9 mouse cellular contexts compared by ENCODE assay signal in the genomic region with DNA sequence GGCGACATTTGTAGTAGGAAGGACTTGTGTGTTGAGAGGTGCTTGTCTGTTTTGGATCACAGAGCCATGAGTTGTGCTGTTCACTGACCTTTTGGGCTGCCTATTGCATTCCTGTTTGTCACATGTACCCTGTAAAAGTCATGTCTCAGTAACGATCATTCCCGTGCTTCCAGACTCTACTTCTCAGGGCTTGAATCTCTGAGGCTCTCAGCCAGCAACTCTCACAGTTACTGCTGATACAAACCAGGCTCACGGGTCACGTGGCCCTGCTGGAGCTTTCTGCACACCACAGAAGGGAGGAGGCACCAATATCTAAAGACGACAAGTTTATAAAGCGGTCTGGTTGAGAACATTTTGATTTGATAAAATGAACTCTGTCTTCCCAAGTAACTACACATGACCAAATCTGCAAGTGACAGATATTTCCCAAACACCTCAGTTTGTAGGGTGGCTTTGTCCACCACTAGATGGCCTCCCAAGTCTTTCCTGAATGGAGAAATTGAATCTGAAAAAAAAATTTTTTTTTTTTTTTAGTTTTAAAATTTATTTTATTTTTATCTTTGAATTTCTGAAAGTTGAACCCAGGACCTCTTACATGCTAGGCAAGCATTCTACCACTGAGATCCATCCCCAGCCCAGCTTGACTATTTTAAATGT. TPM values are rescaled to one million over a fixed set of nuclear protein-coding genes. Genes with fewer than 3 reads are reported as not detected.
DNase-seq lines count a peak whose midpoint lies in the region; ATAC-seq lines count a peak whose summit lies in the region.
"Had no signal": no experiment of that assay in that cellular context is flagged by ENCODE, and none has a peak within 500 bp of the region (broad histone marks: within the 10 kb centered on the region; RNA-seq: fewer than 3 reads in every experiment).

No protein-coding gene starts in this region.

- H3K27ac ChIP-seq in embryonic facial prominence, embryonic 14.5 days (replicated peaks; ENCODE audit: low read depth, low read length): no peak overlapping the region

- H3K36me3 ChIP-seq in embryonic facial prominence, embryonic 14.5 days (ENCODE audit: control insufficient read depth, insufficient read depth, low read length): no peaks in the 10 kb centered on the region

- intact Hi-C loops in gastrocnemius, postnatal 36 days (cut with DNase I): loop anchor here (1.0 to 2.0 kb wide), 2 partner anchors 56 to 117 kb away; no protein-coding TSS in a partner anchor

- H3K4me3 ChIP-seq in embryonic facial prominence, embryonic 14.5 days (ENCODE audit: low read depth, low read length): no peak overlapping the region

- no peak overlapping the region for H3K4me2 ChIP-seq in embryonic facial prominence, embryonic 14.5 days (ENCODE audit: low read depth, low read length)

- 50% methylated on average over 7 of the region's 7 CpGs for WGBS in embryonic facial prominence, embryonic 14.5 days

- no peaks in the 10 kb centered on the region for H3K27me3 ChIP-seq in embryonic facial prominence, embryonic 14.5 days (replicated peaks; ENCODE audit: control insufficient read depth, insufficient read depth, low read length)

- peak; percentile 37 for DNase-seq in embryo, embryonic 10 days (ENCODE audit: low spot score)
- DNase-seq in embryo, embryonic 9.5 days (ENCODE audit: extremely low spot score): no peak
- DNase-seq in 416B (ENCODE audit: low read depth): peak; percentile 24
- peak; percentile 53 for DNase-seq in embryonic facial prominence, embryonic 14.5 days (ENCODE audit: low spot score)
- peak; percentile 59 for DNase-seq in kidney, postnatal 10 days
- no peak for DNase-seq in frontal cortex, postnatal 14 days (ENCODE audit: low spot score in 2 of 2)
- DNase-seq in gastrocnemius, postnatal 36 days: no peak
- no peak for DNase-seq in retina, embryonic 14.5 days (ENCODE audit: low spot score)
- DNase-seq: cerebellum, postnatal 36 days had no signal

- no peak overlapping the region for H3K9ac ChIP-seq in embryonic facial prominence, embryonic 14.5 days (ENCODE audit: low read depth, low read length)

- H3K4me1 ChIP-seq in embryonic facial prominence, embryonic 14.5 days (ENCODE audit: control insufficient read depth, insufficient read depth, low read length): peaks cover 22% of the 10 kb centered on the region

- no peaks in the 10 kb centered on the region for H3K9me3 ChIP-seq in embryonic facial prominence, embryonic 14.5 days (ENCODE audit: control insufficient read depth, low read length)

- ATAC-seq in embryonic facial prominence, embryonic 14.5 days (ENCODE audit: low read depth): no peak

RNA-seq across cellular contexts. Expression of a gene that starts 46.5 kb away (rescaled TPM):
- polyA plus RNA-seq in embryonic facial prominence, embryonic 14.5 days (2014; fragmentation: Nextera tagmentation; extraction: Ambion mirVana): 24.9 and 28.5 TPM in 2 replicates
- total RNA-seq in gastrocnemius, postnatal 36 days (2021): 10 to 100 TPM; 29.6 to 35.6 TPM

Comparison
In these comparisons a context has a peak if more than half of its experiments do, and no peak if none do; other contexts are left out.
1. DNase-seq: peak in embryo, embryonic 10 days (single experiment), 416B (single experiment), embryonic facial prominence, embryonic 14.5 days (single experiment) and kidney, postnatal 10 days (single experiment); none in embryo, embryonic 9.5 days (single experiment), frontal cortex, postnatal 14 days (0 of 2), gastrocnemius, postnatal 36 days (0 of 2) and retina, embryonic 14.5 days (single experiment).